Mouse (Mus musculus): ENCODE results near the gene Olfr1256. TPM values are rescaled to one million over a fixed set of nuclear protein-coding genes. Genes with fewer than 3 reads are reported as not detected.

Gene Olfr1256
- polyA plus RNA-seq, 2 experiments, result not detected

DNA sequence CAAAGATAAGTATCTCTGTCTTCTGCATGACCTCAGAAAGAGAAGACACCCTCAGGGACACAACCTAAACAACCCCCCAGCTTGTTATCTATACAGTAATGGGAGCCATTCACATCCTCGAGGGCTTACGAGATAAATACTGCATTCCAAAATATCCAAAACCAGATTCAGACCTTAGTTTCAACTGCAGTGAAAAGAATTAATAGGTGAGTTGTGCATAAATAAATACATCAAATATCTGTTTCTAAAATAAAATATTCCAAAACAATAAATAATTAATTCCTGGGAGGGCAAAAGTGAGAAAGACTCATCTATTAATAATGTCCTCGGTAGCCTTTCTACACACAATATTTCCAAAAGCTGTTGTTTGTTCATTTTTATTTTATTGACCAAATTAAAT is 29.6 kb downstream of the Olfr1256 start, which contains the start of gene Olfr1255:
Gene Olfr1255 (plus strand): TSS at position 301 of the 400 bp plus-strand sequence.
- TF ChIP-seq EP300 (IDR thresholded peaks at IDR 0.05; ENCODE audit: low read depth) (no peak), CTCF (IDR thresholded peaks at IDR 0.05; ENCODE audit: low read depth) (no peak)
- Histone ChIP-seq H3K9me3 (ENCODE audit: control insufficient read depth, low read length) (no peaks in the 10 kb centered on the region), H3K9ac (replicated peaks) (no peak within 1 kb of the TSS), H3K4me3 (ENCODE audit: insufficient read depth in 1 of 2, low read depth in 2 of 2, low read length in 2 of 2) (no peak within 1 kb of the TSS), H3K4me1 (replicated peaks; ENCODE audit: control insufficient read depth in 2 of 2, insufficient read depth in 2 of 2, low read length in 1 of 2) (no peaks in the 10 kb centered on the region), H3K36me3 (replicated peaks; ENCODE audit: control insufficient read depth, insufficient read depth, low read depth) (no peaks in the 10 kb centered on the region), H3K27ac (no peak within 1 kb of the TSS), H3K27me3 (ENCODE audit: control insufficient read depth, insufficient read depth, low read length) (no peaks in the 10 kb centered on the region), H3K4me2 (ENCODE audit: low read depth) (no peak within 1 kb of the TSS)
- ATAC-seq (ENCODE audit: insufficient read depth), result no peak
- 58% methylated on average over 3 of the region's 3 CpGs for WGBS (ENCODE audit: insufficient replicate concordance)
- no peak for DNase-seq (ENCODE audit: low read depth in 3 of 3, low spot score in 3 of 3)

DNA sequence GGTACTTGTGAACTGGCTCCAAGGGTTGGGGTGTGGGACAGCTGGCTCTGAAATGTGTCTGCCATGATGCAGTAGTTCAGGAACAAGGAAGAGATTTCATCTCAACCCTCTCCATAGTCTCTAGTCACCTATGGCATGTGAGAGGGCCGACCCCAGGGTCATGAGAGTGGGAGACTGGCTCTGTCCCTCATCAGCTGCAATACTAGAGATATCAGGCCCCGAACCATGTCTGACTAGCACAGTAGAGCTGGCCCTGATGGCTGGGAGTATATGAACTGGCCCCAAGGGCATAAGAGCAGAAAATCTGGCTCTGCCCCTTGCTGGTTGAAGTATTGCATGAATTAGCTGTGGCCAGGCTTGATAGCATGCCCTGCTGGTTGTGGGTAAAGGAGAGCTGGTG is 30.6 kb downstream of the Olfr1256 start:
- Histone ChIP-seq H3K27ac (no peak overlapping the region), H3K9ac (replicated peaks) (no peak overlapping the region), H3K27me3 (ENCODE audit: control insufficient read depth, insufficient read depth, low read length) (no peaks in the 10 kb centered on the region), H3K9me3 (ENCODE audit: control insufficient read depth, low read length) (no peaks in the 10 kb centered on the region), H3K36me3 (replicated peaks; ENCODE audit: control insufficient read depth, insufficient read depth, low read depth) (no peaks in the 10 kb centered on the region), H3K4me2 (ENCODE audit: low read depth) (no peak overlapping the region), H3K4me1 (replicated peaks; ENCODE audit: control insufficient read depth in 2 of 2, insufficient read depth in 2 of 2, low read length in 1 of 2) (no peaks in the 10 kb centered on the region), H3K4me3 (ENCODE audit: insufficient read depth in 1 of 2, low read depth in 2 of 2, low read length in 2 of 2) (no peak overlapping the region)
- DNase-seq (ENCODE audit: low read depth in 3 of 3, low spot score in 3 of 3), result no peak
- no peak for ATAC-seq (ENCODE audit: insufficient read depth)
- TF ChIP-seq CTCF (IDR thresholded peaks at IDR 0.05; ENCODE audit: low read depth), result no peak
- WGBS (ENCODE audit: insufficient replicate concordance), result 45% methylated on average over 2 of the region's 2 CpGs

DNA sequence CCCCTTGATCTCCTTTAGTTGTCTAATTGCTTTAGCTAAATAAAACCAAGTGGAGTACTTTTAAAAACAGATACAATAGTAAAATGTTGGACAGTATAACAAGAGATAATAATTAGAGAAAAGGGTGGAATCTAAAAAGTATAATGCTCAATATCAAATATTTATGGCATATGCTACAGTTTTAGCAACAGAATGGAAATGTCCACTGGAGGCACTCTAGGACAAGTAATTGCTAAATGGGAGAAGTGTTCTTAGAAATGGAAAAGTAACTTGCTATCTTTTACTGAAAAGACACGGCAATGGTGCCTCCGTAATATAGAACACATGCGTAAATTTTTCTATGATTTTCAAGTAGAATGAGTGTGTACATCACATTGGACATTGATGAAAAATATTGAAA is 41.8 kb downstream of the Olfr1256 start:
- H3K9me3 ChIP-seq (ENCODE audit: control insufficient read depth, low read length), result no peaks in the 10 kb centered on the region
- no peaks in the 10 kb centered on the region for H3K36me3 ChIP-seq (replicated peaks; ENCODE audit: control insufficient read depth, insufficient read depth, low read depth)
- no peaks in the 10 kb centered on the region for H3K27me3 ChIP-seq (ENCODE audit: control insufficient read depth, insufficient read depth, low read length)
- ATAC-seq (ENCODE audit: insufficient read depth), result no peak
- no peak for DNase-seq (ENCODE audit: low read depth in 3 of 3, low spot score in 3 of 3)
- H3K9ac ChIP-seq (replicated peaks), result no peak overlapping the region
- TF ChIP-seq CTCF (IDR thresholded peaks at IDR 0.05; ENCODE audit: low read depth), result no peak
- no peak for TF ChIP-seq EP300 (IDR thresholded peaks at IDR 0.05; ENCODE audit: low read depth)
- no peak overlapping the region for H3K4me3 ChIP-seq (ENCODE audit: insufficient read depth in 1 of 2, low read depth in 2 of 2, low read length in 2 of 2)
- H3K27ac ChIP-seq, result no peak overlapping the region
- no peaks in the 10 kb centered on the region for H3K4me1 ChIP-seq (replicated peaks; ENCODE audit: control insufficient read depth in 2 of 2, insufficient read depth in 2 of 2, low read length in 1 of 2)
- 77% methylated on average over 3 of the region's 3 CpGs for WGBS (ENCODE audit: insufficient replicate concordance)
- H3K4me2 ChIP-seq (ENCODE audit: low read depth), result no peak overlapping the region

DNA sequence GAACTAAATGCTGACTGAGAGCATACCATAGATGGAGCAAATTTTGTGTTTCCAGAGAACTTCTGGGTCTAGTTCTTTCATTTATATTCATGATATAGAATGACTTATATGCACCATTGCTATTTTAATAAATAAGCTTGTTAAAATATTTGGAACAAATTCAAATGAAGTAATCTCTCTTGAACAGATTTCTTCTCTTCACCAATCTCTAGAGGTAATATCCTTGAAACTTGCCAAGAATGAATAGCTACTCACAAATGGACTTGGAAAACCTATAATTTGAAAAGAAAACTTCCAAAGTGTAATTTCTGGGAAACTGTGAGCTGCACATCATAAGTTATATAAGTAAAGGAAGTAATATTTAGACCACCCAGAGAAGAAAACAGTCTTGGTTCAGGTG is 47.8 kb downstream of the Olfr1256 start, which contains the start of gene Olfr1254:
Gene Olfr1254 (minus strand): TSS at position 101 of the 400 bp plus-strand sequence.
- TF ChIP-seq EP300 (IDR thresholded peaks at IDR 0.05; ENCODE audit: low read depth), result no peak
- no peak for TF ChIP-seq CTCF (IDR thresholded peaks at IDR 0.05; ENCODE audit: low read depth)
- Histone ChIP-seq H3K36me3 (replicated peaks; ENCODE audit: control insufficient read depth, insufficient read depth, low read depth) (no peaks in the 10 kb centered on the region), H3K9ac (replicated peaks) (no peak within 1 kb of the TSS), H3K4me1 (replicated peaks; ENCODE audit: control insufficient read depth in 2 of 2, insufficient read depth in 2 of 2, low read length in 1 of 2) (no peaks in the 10 kb centered on the region), H3K27me3 (ENCODE audit: control insufficient read depth, insufficient read depth, low read length) (no peaks in the 10 kb centered on the region), H3K4me2 (ENCODE audit: low read depth) (no peak within 1 kb of the TSS), H3K9me3 (ENCODE audit: control insufficient read depth, low read length) (no peaks in the 10 kb centered on the region), H3K4me3 (ENCODE audit: insufficient read depth in 1 of 2, low read depth in 2 of 2, low read length in 2 of 2) (no peak within 1 kb of the TSS), H3K27ac (no peak within 1 kb of the TSS)
- ATAC-seq (ENCODE audit: insufficient read depth) (no peak), DNase-seq (ENCODE audit: low read depth in 3 of 3, low spot score in 3 of 3) (no peak)

Other genes starting within 250 kb of the Olfr1256 start
- not detected in 2 replicates for gene Olfr1246, start 248.4 kb downstream of the Olfr1256 start, polyA plus RNA-seq (2012; rRNA removed)
- not detected in 2 replicates for gene Olfr1246, start 248.4 kb downstream of the Olfr1256 start, polyA plus RNA-seq (2014; fragmentation: Nextera tagmentation; extraction: Ambion mirVana)
- gene Olfr1247, start 227.4 kb downstream of the Olfr1256 start, polyA plus RNA-seq (2012; rRNA removed), result not detected in 2 replicates
- gene Olfr1247, start 227.4 kb downstream of the Olfr1256 start, polyA plus RNA-seq (2014; fragmentation: Nextera tagmentation; extraction: Ambion mirVana), result not detected in 2 replicates
- gene Olfr1248, start 223.3 kb downstream of the Olfr1256 start, polyA plus RNA-seq (2012; rRNA removed), result not detected in 2 replicates
- gene Olfr1248, start 223.3 kb downstream of the Olfr1256 start, polyA plus RNA-seq (2014; fragmentation: Nextera tagmentation; extraction: Ambion mirVana), result not detected in 2 replicates
- gene Olfr1249, start 206.6 kb downstream of the Olfr1256 start, polyA plus RNA-seq (2012; rRNA removed), result not detected in 2 replicates
- gene Olfr1249, start 206.6 kb downstream of the Olfr1256 start, polyA plus RNA-seq (2014; fragmentation: Nextera tagmentation; extraction: Ambion mirVana), result not detected in 2 replicates
- not detected in 2 replicates for gene Olfr1250, start 180.1 kb downstream of the Olfr1256 start, polyA plus RNA-seq (2012; rRNA removed)
- gene Olfr1250, start 180.1 kb downstream of the Olfr1256 start, polyA plus RNA-seq (2014; fragmentation: Nextera tagmentation; extraction: Ambion mirVana), result not detected in 2 replicates
- not detected in 2 replicates for gene Olfr1251, start 169.6 kb downstream of the Olfr1256 start, polyA plus RNA-seq (2012; rRNA removed)
- not detected in 2 replicates for gene Olfr1251, start 169.6 kb downstream of the Olfr1256 start, polyA plus RNA-seq (2014; fragmentation: Nextera tagmentation; extraction: Ambion mirVana)
- not detected in 2 replicates for gene Olfr1252, start 116.5 kb downstream of the Olfr1256 start, polyA plus RNA-seq (2012; rRNA removed)
- gene Olfr1252, start 116.5 kb downstream of the Olfr1256 start, polyA plus RNA-seq (2014; fragmentation: Nextera tagmentation; extraction: Ambion mirVana), result not detected in 2 replicates
- gene Olfr1253, start 84.5 kb downstream of the Olfr1256 start, polyA plus RNA-seq (2012; rRNA removed), result not detected in 2 replicates
- gene Olfr1253, start 84.5 kb downstream of the Olfr1256 start, polyA plus RNA-seq (2014; fragmentation: Nextera tagmentation; extraction: Ambion mirVana), result not detected in 2 replicates
- gene Olfr1254, start 47.9 kb downstream of the Olfr1256 start, polyA plus RNA-seq (2012; rRNA removed), result not detected in 2 replicates
- not detected in 2 replicates for gene Olfr1254, start 47.9 kb downstream of the Olfr1256 start, polyA plus RNA-seq (2014; fragmentation: Nextera tagmentation; extraction: Ambion mirVana)
- gene Olfr1255, start 29.5 kb downstream of the Olfr1256 start, polyA plus RNA-seq (2012; rRNA removed), result not detected in 2 replicates
- gene Olfr1255, start 29.5 kb downstream of the Olfr1256 start, polyA plus RNA-seq (2014; fragmentation: Nextera tagmentation; extraction: Ambion mirVana), result not detected in 2 replicates
- gene Olfr48, start 6.7 kb upstream of the Olfr1256 start, polyA plus RNA-seq (2012; rRNA removed), result not detected in 2 replicates
- not detected in 2 replicates for gene Olfr48, start 6.7 kb upstream of the Olfr1256 start, polyA plus RNA-seq (2014; fragmentation: Nextera tagmentation; extraction: Ambion mirVana)
- gene Olfr1257, start 36.9 kb upstream of the Olfr1256 start, polyA plus RNA-seq (2012; rRNA removed), result not detected in 2 replicates
- gene Olfr1257, start 36.9 kb upstream of the Olfr1256 start, polyA plus RNA-seq (2014; fragmentation: Nextera tagmentation; extraction: Ambion mirVana), result not detected in 2 replicates
- gene Olfr1258, start 85.8 kb upstream of the Olfr1256 start, polyA plus RNA-seq (2012; rRNA removed), result not detected in 2 replicates
- gene Olfr1258, start 85.8 kb upstream of the Olfr1256 start, polyA plus RNA-seq (2014; fragmentation: Nextera tagmentation; extraction: Ambion mirVana), result not detected in 2 replicates
- not detected in 2 replicates for gene Olfr1259, start 107.1 kb upstream of the Olfr1256 start, polyA plus RNA-seq (2012; rRNA removed)
- gene Olfr1259, start 107.1 kb upstream of the Olfr1256 start, polyA plus RNA-seq (2014; fragmentation: Nextera tagmentation; extraction: Ambion mirVana), result not detected in 2 replicates
- gene Olfr1260, start 132.8 kb upstream of the Olfr1256 start, polyA plus RNA-seq (2012; rRNA removed), result not detected in 2 replicates
- not detected in 2 replicates for gene Olfr1260, start 132.8 kb upstream of the Olfr1256 start, polyA plus RNA-seq (2014; fragmentation: Nextera tagmentation; extraction: Ambion mirVana)
- not detected in 2 replicates for gene Olfr1261, start 149.7 kb upstream of the Olfr1256 start, polyA plus RNA-seq (2012; rRNA removed)
- gene Olfr1261, start 149.7 kb upstream of the Olfr1256 start, polyA plus RNA-seq (2014; fragmentation: Nextera tagmentation; extraction: Ambion mirVana), result not detected in 2 replicates
- not detected in 2 replicates for gene Olfr1262, start 158.6 kb upstream of the Olfr1256 start, polyA plus RNA-seq (2012; rRNA removed)
- not detected in 2 replicates for gene Olfr1262, start 158.6 kb upstream of the Olfr1256 start, polyA plus RNA-seq (2014; fragmentation: Nextera tagmentation; extraction: Ambion mirVana)
- not detected in 2 replicates for gene Olfr1263, start 170.6 kb upstream of the Olfr1256 start, polyA plus RNA-seq (2012; rRNA removed)
- gene Olfr1263, start 170.6 kb upstream of the Olfr1256 start, polyA plus RNA-seq (2014; fragmentation: Nextera tagmentation; extraction: Ambion mirVana), result not detected in 2 replicates
- not detected in 2 replicates for gene Olfr1264, start 184.0 kb upstream of the Olfr1256 start, polyA plus RNA-seq (2012; rRNA removed)
- not detected in 2 replicates for gene Olfr1264, start 184.0 kb upstream of the Olfr1256 start, polyA plus RNA-seq (2014; fragmentation: Nextera tagmentation; extraction: Ambion mirVana)
- not detected in 2 replicates for gene Olfr1265, start 193.8 kb upstream of the Olfr1256 start, polyA plus RNA-seq (2012; rRNA removed)
- gene Olfr1265, start 193.8 kb upstream of the Olfr1256 start, polyA plus RNA-seq (2014; fragmentation: Nextera tagmentation; extraction: Ambion mirVana), result not detected in 2 replicates
- not detected in 2 replicates for gene Olfr140, start 222.0 kb upstream of the Olfr1256 start, polyA plus RNA-seq (2012; rRNA removed)
- not detected in 2 replicates for gene Olfr140, start 222.0 kb upstream of the Olfr1256 start, polyA plus RNA-seq (2014; fragmentation: Nextera tagmentation; extraction: Ambion mirVana)

All from liver, embryonic 14.5 days (tissue).